Mouse (Mus musculus) heart, postnatal 0 days (tissue): ENCODE results near the gene Insl3. TPM values are rescaled to one million over a fixed set of nuclear protein-coding genes. Genes with fewer than 3 reads are reported as not detected.

Source experiments
- ATAC-seq: fragments of 200-750 bp; cut with Nextera tagmentation; 2 replicates; pipeline ENCODE4 v1.8.0; 2017; ENCODE audit warnings: low read depth, moderate number of reproducible peaks, moderate library complexity; ENCODE audit not compliant: insufficient read depth
- DNase-seq: peaks from one replicate; pipeline ENCODE4 v3.0.0-alpha.2; 2016; ENCODE audit warnings: low spot score
- H3K27ac ChIP-seq: fragments of 300-500 bp; sonication (generic); 2 replicates; pipeline ENCODE4 v1.5.1; 2014; ENCODE audit warnings: low read depth, mild to moderate bottlenecking
- H3K27me3 ChIP-seq: fragments of 300-500 bp; sonication (generic); 2 replicates; pipeline ENCODE4 v1.6.1; 2014; ENCODE audit warnings: low read length, mixed read lengths; ENCODE audit not compliant: control insufficient read depth, insufficient read depth
- H3K36me3 ChIP-seq: fragments of 300-500 bp; sonication (generic); replicated peaks from 2 replicates; pipeline ENCODE4 v1.6.1; 2014; ENCODE audit warnings: low read length, mixed read lengths; ENCODE audit not compliant: control insufficient read depth, insufficient read depth
- H3K4me1 ChIP-seq: fragments of 300-500 bp; sonication (generic); 2 replicates; pipeline ENCODE4 v1.6.1; 2014; ENCODE audit warnings: antibody characterized with exemption; ENCODE audit not compliant: control insufficient read depth, insufficient read depth
- H3K4me2 ChIP-seq: fragments of 300-500 bp; sonication (generic); 2 replicates; pipeline ENCODE4 v1.6.1; 2014; ENCODE audit warnings: low read depth, mild to moderate bottlenecking, low read length, moderate library complexity
- H3K4me3 ChIP-seq: fragments of 300-500 bp; sonication (generic); 2 replicates; pipeline ENCODE4 v1.5.1; 2014; ENCODE audit warnings: low read depth, low read length
- H3K9ac ChIP-seq: fragments of 300-500 bp; sonication (generic); replicated peaks from 2 replicates; pipeline ENCODE4 v1.6.1; 2014; ENCODE audit warnings: low read depth, low read length, mixed read lengths
- H3K9me3 ChIP-seq: fragments of 300-500 bp; sonication (generic); replicated peaks from 2 replicates; pipeline ENCODE4 v1.6.1; 2016; ENCODE audit warnings: low read length; ENCODE audit not compliant: control insufficient read depth
- CTCF ChIP-seq: IDR thresholded peaks from 2 replicates; pipeline ENCODE4 v1.5.1; 2016; ENCODE audit warnings: antibody characterized with exemption, control low read depth, low read depth
- EP300 ChIP-seq: IDR thresholded peaks from 2 replicates; pipeline ENCODE4 v1.6.1; 2016; ENCODE audit warnings: antibody characterized with exemption, low read depth
- WGBS: fragments of 180-500 bp; shearing (Covaris S2); extraction: QIAGEN DNeasy Blood & Tissue Kit; methylation state at CpG from one replicate; pipeline ENCODE4 v1.1.7; 2014; 5-methylcytosine and 5-hydroxymethylcytosine counted together
- polyA plus RNA-seq: library from polyadenylated mRNA; unstranded; fragments of >200 nt; fragmentation: Nextera tagmentation; extraction: Ambion mirVana; gene quantifications from 2 replicates; pipeline ENCODE4 v1.2.1, GENCODE M21; 2015
- total RNA-seq: library from RNA; depleted of rRNA; stranded (reverse); fragments of >200 nt; gene quantifications from 2 replicates; pipeline ENCODE4 v1.2.3, GENCODE M21; 2014; ENCODE audit warnings: low replicate concordance

Insl3 gene
- total and polyA plus RNA-seq, 2 experiments from 2014 or later, result 1.5 TPM; not detected in 1

GRCm38 (mm10) chr8:71678216-71678615 lies 10.8 kb upstream of the Insl3 start:
- Histone ChIP-seq H3K9ac (no peak overlapping the region), H3K4me1 (peaks cover 11% of the 10 kb centered on the region; the same call in 1 of the 2 replicates), H3K4me3 (no peak overlapping the region), H3K4me2 (peak overlapping the region; percentile 90; the same call in 1 of the 2 replicates), H3K36me3 (no peaks in the 10 kb centered on the region), H3K27me3 (peaks cover 37% of the 10 kb centered on the region), H3K27ac (no peak overlapping the region), H3K9me3 (no peaks in the 10 kb centered on the region)
- 70% methylated on average over 4 of the region's 4 CpGs for WGBS
- TF ChIP-seq EP300 (no peak), CTCF (no peak)
- DNase-seq (no peak), ATAC-seq (no peak)

GRCm38 (mm10) chr8:71679116-71679515 lies 9.9 kb upstream of the Insl3 start:
- peaks cover 11% of the 10 kb centered on the region; the same call in 1 of the 2 replicates for H3K4me1 ChIP-seq
- H3K4me2 ChIP-seq, result peak overlapping the region; percentile 68
- DNase-seq, result no peak
- peak overlapping the region; percentile 37 for H3K4me3 ChIP-seq
- ATAC-seq, result no peak
- H3K27ac ChIP-seq, result no peak overlapping the region
- H3K36me3 ChIP-seq, result no peaks in the 10 kb centered on the region
- H3K9me3 ChIP-seq, result no peaks in the 10 kb centered on the region
- TF ChIP-seq CTCF (no peak), EP300 (no peak)
- H3K27me3 ChIP-seq, result peaks cover 46% of the 10 kb centered on the region
- WGBS, result 36% methylated on average over 16 of the region's 16 CpGs
- H3K9ac ChIP-seq, result 0 out of 2 replicates have a peak overlapping the region, but pooled peaks have one; percentile 3

DNA sequence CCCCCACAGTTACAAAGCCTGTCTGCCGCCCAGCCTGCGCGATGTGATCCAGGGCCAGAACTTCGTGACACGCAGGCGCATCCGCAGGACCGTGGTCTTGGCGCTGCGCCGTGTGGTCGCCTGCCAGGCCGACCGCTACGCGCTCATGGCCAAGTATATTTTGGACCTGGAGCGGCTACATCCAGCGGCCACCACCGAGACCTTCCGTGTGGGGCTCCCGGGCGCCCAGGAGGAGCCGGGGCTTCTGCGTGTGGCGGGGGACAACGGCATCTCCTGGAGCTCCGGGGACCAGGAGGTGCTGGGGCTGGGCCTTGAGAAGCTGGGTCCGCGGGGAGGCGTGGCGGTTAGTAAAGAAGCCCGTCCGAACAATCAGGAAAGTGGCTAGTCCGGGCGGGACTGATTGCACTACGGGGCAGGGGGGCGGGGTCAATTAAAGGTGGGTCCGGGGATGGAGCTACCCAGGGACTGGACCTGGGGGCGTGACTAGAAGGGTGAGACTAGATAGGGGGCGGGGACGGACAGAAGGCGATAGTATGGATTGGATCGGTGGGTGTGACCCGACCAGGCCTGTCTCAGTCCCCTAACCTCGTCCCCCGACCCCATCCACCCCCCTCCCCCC lies 9.4 kb upstream of the Insl3 start:
- peak; percentile 19; the same call in 1 of the 2 replicates for ATAC-seq
- Histone ChIP-seq H3K9me3 (no peaks in the 10 kb centered on the region), H3K4me3 (peak overlapping the region; percentile 37), H3K27me3 (peaks cover 52% of the 10 kb centered on the region), H3K27ac (no peak overlapping the region), H3K36me3 (no peaks in the 10 kb centered on the region), H3K4me1 (peaks cover 11% of the 10 kb centered on the region; the same call in 1 of the 2 replicates), H3K4me2 (peak overlapping the region; percentile 68), H3K9ac (0 out of 2 replicates have a peak overlapping the region, but pooled peaks have one; percentile 3)
- TF ChIP-seq EP300 (no peak), CTCF (no peak)
- WGBS, result 15% methylated on average over 39 of the region's 46 CpGs
- no peak for DNase-seq

GRCm38 (mm10) chr8:71680471-71680870 lies 8.5 kb upstream of the Insl3 start:
- no peaks in the 10 kb centered on the region for H3K9me3 ChIP-seq
- ATAC-seq (no peak), DNase-seq (no peak)
- 33% methylated on average over 21 of the region's 21 CpGs for WGBS
- TF ChIP-seq CTCF, result no peak
- no peak for TF ChIP-seq EP300
- no peak overlapping the region for H3K4me3 ChIP-seq
- peaks cover 11% of the 10 kb centered on the region; the same call in 1 of the 2 replicates for H3K4me1 ChIP-seq
- peaks cover 60% of the 10 kb centered on the region for H3K27me3 ChIP-seq
- H3K36me3 ChIP-seq, result no peaks in the 10 kb centered on the region
- H3K9ac ChIP-seq, result no peak overlapping the region
- H3K4me2 ChIP-seq, result no peak overlapping the region
- H3K27ac ChIP-seq, result no peak overlapping the region

GRCm38 (mm10) chr8:71681369-71681915 lies 7.6 kb upstream of the Insl3 start:
- no peak overlapping the region for H3K9ac ChIP-seq
- DNase-seq, result no peak
- H3K36me3 ChIP-seq, result no peaks in the 10 kb centered on the region
- H3K9me3 ChIP-seq, result no peaks in the 10 kb centered on the region
- H3K4me3 ChIP-seq, result no peak overlapping the region
- H3K27me3 ChIP-seq, result peaks cover 70% of the 10 kb centered on the region
- H3K4me1 ChIP-seq, result peaks cover 15% of the 10 kb centered on the region
- H3K27ac ChIP-seq, result no peak overlapping the region
- ATAC-seq, result no peak
- no peak overlapping the region for H3K4me2 ChIP-seq
- 29% methylated on average over 18 of the region's 18 CpGs for WGBS
- TF ChIP-seq CTCF (no peak), EP300 (no peak)

DNA sequence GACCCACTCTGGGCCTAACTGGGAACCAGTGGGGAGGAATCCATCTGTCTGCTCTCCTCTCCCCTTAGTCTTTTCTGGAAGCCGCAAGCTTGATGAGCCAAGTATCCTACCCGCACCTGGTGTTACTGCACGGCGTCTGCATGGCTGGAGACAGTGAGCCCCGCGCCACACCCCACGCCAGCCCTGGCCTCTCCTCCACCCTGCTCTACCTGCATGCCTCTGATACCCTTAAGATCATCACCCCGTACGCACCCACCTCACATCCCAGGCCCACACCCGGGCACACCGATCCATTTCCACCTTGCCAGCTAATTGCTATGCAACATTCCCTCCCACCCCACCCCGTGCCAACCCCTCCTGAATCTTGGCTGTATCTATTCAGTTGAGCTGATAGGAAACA lies 6.2 kb upstream of the Insl3 start:
- H3K9ac ChIP-seq, result no peak overlapping the region
- H3K4me1 ChIP-seq, result peaks cover 17% of the 10 kb centered on the region
- no peaks in the 10 kb centered on the region for H3K36me3 ChIP-seq
- no peak for ATAC-seq
- H3K27ac ChIP-seq, result no peak overlapping the region
- 80% methylated on average over 12 of the region's 12 CpGs for WGBS
- DNase-seq, result no peak
- no peaks in the 10 kb centered on the region for H3K9me3 ChIP-seq
- H3K4me2 ChIP-seq, result no peak overlapping the region
- no peak overlapping the region for H3K4me3 ChIP-seq
- H3K27me3 ChIP-seq, result peaks cover 84% of the 10 kb centered on the region
- TF ChIP-seq CTCF (no peak), EP300 (no peak)
